Mouse (Mus musculus) layer of hippocampus, adult 9-10 months (tissue): Measurements from ENCODE around the gene Gpr152.
A peak's percentile ranks its signal among the peaks of the same experiment; 100 is the strongest.

ENCODE experiments used
- DNase-seq: peaks from one replicate; pipeline ENCODE4 v3.0.0; 2022; ENCODE audit warnings: low spot score

The Gpr152 gene

DNA sequence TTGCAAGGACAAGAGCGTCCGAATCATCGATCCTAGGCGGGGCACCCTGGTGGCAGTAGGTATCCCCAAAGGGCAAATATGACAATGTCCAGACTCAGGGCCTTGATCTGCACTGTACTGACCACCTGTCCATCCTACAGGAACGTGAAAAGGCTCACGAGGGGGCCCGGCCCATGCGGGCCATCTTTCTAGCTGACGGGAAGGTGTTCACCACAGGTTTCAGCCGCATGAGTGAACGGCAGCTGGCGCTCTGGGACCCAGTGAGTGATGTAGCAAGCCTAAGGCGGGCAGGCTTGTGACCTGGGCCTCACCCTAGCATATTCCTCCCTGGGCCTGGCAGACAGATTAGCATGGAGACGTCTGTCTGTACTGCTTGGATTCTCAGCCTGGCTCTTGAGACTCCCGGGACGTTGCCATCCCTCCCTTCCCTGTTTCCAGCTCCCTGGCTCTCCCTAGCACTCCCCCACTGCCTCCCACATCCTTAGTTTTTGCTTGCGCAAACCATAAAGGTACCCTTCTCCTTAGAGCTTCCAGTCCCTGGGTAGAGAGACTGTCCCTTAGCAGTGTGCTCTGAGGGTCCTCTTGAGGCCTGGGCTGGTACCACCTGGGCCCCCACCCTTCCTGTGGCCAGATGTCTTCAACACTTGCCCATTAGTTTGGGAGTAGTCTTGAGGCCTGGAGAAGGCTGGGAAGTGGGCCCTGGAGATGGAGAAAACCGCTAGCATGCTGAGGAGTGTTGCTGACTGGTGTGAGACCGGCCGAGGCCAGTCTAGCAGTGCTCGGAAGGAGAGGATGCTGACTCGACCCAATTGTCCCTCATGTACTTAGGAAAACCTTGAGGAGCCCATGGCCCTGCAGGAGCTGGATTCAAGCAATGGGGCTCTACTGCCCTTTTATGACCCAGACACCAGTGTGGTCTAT, 11.2 kb downstream of the Gpr152 start:
- DNase-seq: no peak

DNA sequence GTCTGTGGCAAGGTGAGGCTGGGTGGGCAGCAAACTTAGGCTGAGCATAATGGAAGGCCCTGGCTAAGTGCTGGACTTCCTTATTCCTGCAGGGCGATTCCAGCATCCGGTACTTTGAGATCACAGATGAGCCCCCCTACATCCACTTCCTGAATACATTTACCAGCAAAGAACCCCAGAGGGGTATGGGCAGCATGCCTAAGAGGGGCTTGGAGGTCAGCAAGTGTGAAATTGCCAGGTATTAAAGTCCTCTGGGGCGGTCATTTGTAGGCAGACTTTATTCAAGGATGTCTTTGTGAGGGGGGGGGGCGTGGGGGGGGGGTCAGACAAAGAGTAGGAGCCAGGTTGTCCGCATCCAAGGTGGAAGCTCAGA, 11.9 kb downstream of the Gpr152 start:
- DNase-seq: no peak

DNA sequence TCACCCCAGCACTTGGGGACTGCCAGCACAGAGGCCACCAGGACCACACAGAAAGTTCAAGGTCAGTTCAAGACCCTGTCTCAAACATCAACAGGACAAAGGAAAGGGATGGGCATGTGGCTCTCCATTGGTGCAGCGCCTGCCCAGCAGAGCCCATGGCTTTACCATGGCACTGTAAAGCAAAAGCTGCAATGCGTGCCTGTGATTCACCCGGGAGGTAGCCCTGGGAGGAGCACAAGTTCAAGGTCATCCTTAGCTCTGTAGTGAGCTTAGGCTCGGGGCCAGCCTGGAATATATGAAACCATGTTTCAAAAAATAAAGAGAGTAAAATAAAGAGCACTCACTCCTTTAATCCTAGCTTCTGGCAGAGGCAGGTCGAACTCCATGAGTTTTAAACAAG, 12.3 kb downstream of the Gpr152 start:
- no peak for DNase-seq

DNA sequence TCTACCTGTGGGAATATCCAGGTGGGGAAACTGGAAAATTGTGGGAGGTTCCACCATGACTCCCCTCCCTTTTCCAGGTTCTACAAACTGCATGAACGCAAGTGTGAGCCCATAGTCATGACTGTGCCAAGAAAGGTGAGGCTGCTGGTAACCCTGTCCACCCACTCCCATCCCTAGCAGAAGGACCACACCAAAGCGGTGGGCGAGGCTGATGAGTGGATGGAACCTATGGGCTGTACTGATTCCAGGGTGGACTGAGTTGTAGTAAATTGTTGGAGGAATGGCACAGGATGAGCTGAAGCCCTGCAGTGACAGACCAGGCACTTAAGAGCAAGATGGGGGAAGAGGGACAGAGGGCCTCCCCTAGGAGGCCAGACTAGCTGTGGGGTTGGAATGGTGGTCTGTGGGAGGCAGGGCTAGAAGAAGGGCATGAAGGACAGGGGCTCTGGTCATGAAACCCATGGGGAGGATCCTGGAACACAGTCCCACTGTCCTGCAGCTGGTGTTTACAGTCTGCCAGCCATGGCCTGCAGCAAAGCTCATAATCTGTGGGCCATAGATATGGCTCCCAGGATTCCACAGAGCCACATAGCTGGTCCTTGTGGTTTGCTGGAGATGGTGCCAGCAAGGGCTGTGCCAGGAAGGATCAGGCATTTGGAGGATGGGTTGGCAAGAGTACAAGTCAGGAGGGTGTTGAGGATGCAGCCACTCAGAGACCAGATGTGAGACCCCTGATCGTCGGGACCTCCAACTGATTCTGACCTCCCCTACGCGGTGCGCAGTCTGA, 13.1 kb downstream of the Gpr152 start:
- no peak for DNase-seq

DNA sequence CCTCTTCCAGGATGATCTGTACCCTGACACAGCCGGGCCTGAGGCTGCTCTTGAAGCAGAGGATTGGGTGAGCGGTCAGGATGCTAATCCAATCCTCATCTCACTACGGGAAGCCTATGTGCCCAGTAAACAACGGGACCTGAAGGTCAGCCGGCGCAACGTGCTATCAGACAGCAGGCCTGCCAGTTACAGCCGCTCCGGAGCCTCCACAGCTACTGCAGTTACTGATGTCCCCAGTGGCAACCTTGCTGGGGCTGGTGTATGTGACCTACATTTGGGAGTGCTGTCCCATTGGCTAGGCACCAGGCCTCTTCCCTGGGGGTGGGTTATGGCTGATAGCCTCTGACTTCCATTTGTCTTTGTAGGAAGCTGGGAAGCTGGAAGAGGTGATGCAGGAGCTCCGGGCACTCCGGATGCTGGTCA, 13.7 kb downstream of the Gpr152 start, which contains the start of gene Ptprcap:
Gene Ptprcap, plus strand, starts transcription at position 373 of the 423 bp plus-strand sequence.
- no peak for DNase-seq

DNA sequence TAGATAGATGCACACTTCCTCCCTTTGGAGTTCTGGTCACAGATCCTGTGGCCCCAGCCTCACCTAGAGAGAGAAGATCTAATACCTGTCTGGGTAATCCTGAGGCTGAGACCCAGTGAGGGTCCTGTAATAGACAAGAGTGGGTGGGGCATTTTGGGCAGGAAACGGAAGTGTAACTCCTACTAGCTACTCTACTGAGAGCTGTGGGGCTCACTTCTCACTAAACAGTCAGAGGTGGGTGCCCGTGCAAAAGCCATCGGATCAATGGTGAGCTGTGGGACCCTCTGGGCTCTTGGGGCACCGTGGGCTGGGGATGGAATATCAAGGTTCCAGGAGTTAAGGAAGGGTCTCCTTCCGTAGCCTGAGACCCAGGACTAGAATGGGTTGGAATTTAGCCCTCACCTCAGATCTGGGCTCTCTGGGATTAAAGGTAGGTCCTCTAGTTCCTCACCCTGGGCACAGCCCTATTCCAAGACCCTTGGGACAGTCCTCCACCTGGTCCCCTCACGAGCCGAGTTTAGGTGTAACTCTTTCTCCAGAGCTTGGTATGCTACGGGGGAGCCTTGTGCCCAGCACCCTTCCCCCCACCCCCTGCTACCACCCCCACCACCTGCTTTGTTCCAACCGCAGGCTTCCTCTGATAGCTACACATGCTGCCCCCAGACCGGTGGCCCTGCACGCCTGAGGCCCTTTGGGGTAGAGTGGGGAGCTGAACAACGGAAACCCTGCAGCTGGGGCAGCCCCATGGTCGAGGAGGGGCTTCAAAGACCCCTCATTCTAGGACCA, 15.0 kb downstream of the Gpr152 start:
- DNase-seq: no peak

DNA sequence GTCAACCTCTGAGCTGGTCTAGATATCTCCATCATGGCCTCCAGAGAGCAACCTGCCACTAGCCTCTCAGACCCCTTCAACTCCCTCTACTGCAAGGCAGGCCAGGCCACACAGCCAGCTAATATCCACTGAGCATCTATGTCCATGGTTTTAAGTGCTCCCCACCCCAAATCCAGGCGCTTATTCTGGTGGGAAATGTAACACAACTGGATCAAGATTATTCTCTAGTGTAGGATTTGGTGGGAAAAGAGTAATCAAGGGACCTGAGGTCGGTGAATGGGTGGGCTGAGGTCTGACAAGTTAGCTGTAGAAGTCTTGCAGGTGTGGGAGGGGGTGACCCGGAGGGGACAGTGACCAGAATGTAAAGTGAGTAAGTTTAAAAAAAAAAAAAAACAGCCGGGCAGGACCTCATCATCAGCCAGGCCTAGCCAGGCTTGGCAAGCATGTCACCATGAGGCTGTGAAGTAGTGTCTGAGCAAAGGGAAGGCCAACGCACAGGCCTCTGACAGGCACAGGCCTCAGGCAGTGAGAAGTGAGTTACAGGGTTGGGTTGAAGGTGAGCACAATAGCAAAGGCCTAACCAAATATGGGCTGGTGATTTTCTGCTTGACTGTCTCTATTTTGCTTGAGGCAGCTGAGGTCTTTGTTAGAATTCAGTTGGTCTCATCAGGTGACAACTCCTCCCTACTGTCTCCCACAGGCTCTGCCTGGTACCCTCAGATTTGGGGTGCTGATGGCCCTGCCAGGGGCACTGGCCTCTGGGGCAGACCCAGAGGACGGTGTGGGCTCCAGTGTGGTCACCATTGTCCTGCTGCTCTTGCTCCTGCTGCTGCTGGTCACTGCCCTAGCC, 15.9 kb downstream of the Gpr152 start:
- no peak for DNase-seq

DNA sequence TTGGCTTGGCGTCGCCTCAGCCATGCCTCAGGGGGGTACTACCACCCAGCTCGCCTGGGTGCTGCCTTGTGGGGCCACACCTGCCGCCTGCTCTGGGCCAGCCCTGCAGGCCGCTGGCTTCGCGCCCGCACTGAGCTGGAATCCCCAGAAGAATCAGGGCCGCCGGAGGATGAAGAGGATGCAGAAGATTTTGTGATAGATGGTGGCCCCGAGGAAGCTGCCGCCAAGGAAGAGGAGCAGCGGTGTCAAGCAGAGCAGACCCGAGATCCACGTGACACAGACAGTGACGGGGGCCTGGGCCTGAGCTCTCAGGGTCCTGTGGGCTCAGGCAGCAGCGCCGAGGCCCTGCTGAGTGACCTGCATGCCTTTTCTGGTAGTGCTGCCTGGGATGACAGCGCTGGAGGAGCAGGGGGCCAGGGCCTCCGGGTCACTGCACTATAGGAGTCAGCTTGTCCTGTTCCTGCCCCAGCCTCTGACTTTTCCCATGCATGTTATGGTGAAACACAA, 16.5 kb downstream of the Gpr152 start:
- DNase-seq: no peak

DNA sequence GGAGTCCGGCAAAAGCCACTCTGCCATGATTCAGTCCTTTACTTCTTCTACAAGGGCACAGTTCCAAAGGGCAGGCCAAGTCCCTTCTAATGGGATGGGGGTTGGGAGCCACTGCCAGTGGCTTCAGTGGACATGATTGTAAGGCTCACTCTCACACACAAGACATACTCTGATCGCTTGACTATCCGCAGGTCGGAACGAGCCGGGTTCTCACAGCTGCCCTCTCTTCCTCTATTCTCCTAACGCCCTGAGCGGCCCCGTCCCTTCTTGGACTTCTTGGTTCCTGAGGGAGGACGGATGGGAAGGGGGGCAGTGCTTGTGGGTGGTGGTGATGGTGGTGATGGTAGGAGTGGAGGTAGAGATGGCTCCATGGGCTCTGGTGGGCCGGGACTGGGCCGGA, 17.2 kb downstream of the Gpr152 start:
- DNase-seq: no peak

DNA sequence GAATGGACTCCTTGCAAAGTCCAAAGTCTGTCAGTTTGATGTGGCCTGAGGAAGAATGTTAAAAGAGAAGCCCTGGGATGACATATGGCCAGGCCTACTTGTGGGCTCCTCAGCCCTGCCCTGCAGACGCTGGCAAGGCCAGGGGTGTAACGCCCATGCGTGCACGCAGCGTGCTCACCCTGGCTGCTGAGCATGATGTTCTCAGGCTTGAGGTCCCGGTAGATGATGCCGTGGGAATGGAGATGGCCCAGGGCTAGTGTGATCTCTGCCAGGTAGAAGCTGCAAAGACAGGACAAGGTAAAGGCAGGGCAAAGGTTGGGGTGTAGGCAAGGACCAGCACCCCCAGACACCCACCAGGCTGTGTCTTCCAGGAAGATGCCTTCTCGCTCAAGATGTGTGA, 19.5 kb downstream of the Gpr152 start:
- no peak for DNase-seq

DNA sequence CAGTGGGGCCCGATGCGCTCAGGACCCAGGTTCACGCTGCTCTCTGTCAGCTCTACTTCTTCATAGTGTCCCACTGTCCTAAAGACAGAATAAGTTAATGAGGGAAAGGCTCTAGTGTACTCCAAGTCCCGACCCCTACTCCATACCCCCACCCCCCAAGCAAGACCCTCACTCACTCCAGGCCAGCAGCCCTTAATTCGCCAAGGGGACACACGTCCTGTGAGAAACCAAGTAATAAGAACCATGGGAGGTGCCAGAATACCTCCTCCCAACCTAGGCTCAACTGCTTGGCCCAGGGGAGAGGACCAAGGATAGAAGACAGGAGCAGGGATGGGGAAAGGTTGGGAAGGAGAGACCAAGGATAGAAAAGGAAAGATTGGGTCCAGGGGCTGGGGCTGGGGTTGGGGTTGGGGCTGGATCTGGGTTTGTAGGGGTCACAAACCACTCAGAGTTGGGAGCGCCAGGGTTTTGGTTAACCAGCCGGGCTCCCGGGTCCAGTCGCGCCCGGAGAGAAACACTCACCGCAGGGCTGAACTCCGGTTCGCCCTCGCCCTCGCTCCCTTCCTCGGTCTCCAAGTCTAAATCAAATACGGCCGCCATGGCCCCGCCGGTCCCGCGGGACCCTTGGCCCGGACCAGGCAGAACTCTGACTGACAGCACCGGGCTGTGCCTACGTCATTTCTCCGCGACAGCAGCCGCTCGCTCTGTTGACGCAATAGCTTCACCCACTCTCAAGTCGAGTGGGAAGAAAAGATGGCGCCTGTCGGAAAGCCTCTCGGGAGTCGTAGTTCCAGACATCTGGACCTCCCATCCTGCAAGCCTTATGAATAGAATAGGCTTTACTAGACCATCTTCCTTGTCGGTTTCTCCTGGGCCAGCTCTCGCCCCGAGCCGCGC, 23.3 kb downstream of the Gpr152 start, which contains the start of gene Rps6kb2:
Gene Rps6kb2, minus strand, starts transcription at position 709 of the 897 bp plus-strand sequence.
- peak; percentile 96 for DNase-seq

DNA sequence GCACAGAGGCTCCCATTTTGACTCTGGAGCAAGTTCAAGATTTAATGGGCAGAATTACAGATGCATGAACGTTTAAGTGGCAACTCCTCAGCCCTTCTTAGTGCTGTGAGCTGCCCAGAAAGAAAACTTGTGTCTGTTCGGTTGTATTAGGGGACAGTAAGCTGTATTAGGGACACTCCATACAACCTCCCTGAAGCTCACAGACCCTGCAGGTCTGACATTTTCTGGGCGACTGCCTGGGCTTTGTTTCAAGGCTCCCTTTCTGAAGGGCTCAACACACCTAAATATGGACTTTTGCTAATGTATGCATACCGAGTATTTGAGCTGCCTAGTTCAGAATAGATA, 23.9 kb downstream of the Gpr152 start:
- DNase-seq: no peak

DNA sequence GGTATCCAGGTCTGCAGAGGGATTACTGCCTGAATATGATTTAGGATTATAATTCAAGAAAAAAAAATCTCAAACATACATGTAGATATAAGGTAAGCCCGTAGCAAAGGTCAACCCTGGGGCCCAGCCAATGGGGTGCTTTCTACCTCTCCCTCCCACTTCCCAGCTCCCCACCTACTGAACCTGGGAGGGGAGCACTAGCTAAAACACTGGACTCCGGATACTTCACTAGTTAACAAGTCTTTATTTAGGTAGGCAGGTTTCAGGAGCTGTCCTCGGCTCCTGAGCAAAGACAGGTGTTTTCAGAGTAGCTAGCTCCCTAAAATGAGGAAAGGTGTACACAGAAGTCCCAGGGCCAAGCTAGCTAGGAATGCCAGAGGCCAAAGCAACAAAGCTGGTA, 24.5 kb downstream of the Gpr152 start:
- DNase-seq: no peak

DNA sequence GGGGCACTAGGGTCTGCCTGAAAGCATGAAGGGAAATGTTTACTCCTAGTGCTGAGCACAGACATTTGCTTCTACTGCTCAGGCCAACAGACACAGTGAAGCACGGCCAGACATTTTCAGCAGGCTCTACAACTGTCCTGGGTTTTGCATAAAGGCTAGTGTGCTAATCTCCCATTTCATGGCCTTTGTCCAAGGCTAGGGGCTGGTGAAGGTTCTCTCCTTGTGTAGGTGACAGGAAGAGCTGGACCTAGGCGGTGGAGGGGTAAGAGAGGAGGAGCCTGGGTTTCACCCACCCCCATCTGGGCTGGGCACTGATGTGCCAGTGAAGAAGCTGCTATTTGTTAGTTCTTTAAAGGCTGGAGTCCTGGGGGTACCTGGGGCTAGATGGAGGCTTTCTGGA, 25.1 kb downstream of the Gpr152 start:
- no peak for DNase-seq

DNA sequence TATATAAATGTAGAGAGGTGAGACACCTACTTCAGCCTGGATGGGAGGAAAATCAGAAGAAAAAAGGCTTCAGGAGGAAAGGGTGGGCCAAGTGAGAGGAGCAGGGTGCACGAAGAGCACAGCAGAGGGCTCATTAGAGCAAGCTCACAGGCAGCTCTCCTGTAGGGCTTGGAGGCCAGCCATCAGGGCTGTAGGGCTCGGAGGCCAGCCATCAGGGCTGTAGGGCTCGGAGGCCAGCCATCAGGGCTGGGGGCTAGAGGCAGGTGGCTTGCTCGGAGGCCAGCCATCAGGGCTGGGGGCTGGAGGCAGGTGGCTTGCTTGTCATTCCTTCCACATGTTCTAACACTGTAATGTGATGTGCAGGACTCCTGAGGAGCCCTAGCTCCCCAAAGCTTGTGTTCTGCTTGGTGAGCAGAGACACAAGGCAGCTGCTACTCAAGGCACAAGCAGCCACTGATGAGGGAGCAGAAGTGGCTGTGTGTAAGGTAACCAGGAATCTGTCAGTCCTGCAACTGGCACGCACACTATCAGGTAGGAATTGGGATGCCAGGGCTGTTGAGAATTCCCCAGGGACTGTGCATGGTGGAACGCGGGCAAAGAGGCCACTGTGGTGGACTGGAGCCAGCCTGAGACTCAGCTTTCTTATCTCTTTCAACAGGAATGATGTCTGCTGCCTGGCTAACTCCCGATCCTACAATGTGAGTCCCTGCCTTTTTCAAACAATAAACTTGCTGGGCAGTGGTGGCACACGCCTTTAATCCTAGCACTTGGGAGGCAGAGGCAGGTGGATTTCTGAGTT, 27.3 kb downstream of the Gpr152 start:
- DNase-seq: no peak

DNA sequence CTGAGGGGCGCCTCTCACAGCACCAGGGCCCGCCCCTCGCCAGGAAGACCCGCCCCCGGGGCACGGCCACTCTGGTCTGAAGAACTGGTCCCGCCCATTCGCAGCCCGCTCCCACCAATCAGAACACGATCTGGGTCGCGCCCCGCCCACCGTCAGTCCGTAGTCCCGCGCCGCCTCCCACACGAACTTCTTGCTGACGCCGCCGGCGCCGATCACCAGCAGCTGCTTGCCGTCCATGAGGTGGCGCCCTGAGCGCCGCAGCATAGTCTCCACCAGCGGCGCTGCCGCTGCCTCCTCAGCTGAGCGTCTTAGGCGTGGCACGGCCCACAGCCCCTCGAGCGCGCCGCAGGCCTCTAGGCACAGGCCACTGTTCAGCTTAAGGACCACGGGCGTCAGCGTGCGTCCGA, 29.8 kb downstream of the Gpr152 start:
- peak; percentile 99 for DNase-seq

DNA sequence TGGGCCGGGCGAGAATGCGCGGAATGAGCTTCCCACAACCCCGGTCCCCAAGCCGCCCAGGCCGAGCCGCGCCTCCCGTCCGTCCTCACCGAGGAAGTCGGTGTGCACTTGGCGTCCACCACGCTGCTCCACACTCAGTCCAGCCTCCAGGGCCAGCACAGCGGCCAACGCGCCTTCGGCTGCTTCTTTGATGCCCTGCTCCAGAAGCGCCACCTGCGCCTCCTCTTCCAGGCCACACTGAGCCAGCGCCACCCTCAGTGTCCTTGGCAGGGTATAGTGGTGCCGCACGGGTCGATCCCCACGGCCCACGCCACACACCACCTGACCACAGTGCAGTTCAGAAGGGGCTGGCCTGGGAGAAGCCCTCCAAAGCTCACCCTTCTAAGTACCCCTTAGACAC, 30.2 kb downstream of the Gpr152 start:
- DNase-seq: no peak

DNA sequence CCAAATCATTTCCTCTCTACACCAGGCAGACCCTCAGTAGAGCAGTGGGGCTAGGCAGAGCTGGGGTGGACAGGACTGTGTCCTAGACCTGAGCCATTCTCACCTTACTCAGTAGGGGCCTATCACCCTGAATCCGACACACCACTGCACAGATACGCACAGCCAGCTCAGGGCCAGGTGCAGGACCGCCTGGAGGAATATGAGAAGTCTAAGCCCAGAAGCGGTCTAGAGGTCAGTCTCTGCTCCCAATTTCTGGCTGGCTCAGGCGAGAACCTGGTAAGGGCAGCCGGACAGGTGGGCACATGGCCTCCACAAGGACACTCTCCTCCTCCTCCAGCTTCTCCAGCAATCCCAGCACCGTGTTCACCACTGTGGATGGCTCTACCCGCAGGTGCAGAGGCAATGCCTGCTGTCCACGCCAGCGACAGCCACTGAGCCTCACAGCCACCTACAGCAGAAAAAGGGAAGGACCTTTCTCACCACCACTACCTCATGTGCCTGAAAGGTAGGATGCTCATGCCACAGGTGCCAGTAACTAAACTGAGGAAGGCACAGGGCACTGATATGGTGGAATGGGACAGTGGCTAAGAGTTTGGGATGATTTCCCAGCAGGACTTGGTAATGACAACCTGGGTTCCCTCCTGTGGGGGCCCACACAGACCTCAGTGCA, 31.3 kb downstream of the Gpr152 start:
- no peak for DNase-seq
